Mouse (Mus musculus) intestine, embryonic 14.5 days (tissue): ENCODE measurements around the gene Tle3. TPM values are rescaled to one million over a fixed set of nuclear protein-coding genes. Genes with fewer than 3 reads are reported as not detected.

Source experiments
- ATAC-seq: fragments of 200-750 bp; cut with Nextera tagmentation; replicated peaks from 2 replicates; pipeline ENCODE4 v1.8.0; 2017; ENCODE audit warnings: low read depth, moderate number of reproducible peaks, moderate TSS enrichment, moderate library complexity; ENCODE audit not compliant: low FRiP score, low TSS enrichment
- DNase-seq: peaks from one replicate; pipeline ENCODE4 v3.0.0-alpha.2; 2018; ENCODE audit warnings: low spot score
- H3K27ac ChIP-seq: fragments of 300-500 bp; sonication (generic); 2 replicates; pipeline ENCODE4 v1.5.1; 2014; ENCODE audit warnings: low read depth, mild to moderate bottlenecking, control low read depth
- H3K27me3 ChIP-seq: fragments of 300-500 bp; sonication (generic); replicated peaks from 2 replicates; pipeline ENCODE4 v1.6.1; 2014; ENCODE audit warnings: low read length, control low read depth; ENCODE audit not compliant: control insufficient read depth, insufficient read depth
- H3K36me3 ChIP-seq: fragments of 300-500 bp; sonication (generic); 2 replicates; pipeline ENCODE4 v1.6.1; 2014; ENCODE audit warnings: low read length, control low read depth; ENCODE audit not compliant: control insufficient read depth, insufficient read depth
- H3K4me1 ChIP-seq: fragments of 300-500 bp; sonication (generic); replicated peaks from 2 replicates; pipeline ENCODE4 v1.6.1; 2014; ENCODE audit warnings: low read length, control low read depth, mixed read lengths; ENCODE audit not compliant: control insufficient read depth, insufficient read depth
- H3K4me2 ChIP-seq: fragments of 300-500 bp; sonication (generic); 2 replicates; pipeline ENCODE4 v1.6.1; 2014; ENCODE audit warnings: low read length
- H3K4me3 ChIP-seq: fragments of 300-500 bp; sonication (generic); 2 replicates; pipeline ENCODE4 v1.5.1; 2014; ENCODE audit warnings: low read depth, low read length, control low read depth, mixed read lengths
- H3K9ac ChIP-seq: fragments of 300-500 bp; sonication (generic); 2 replicates; pipeline ENCODE4 v1.6.1; 2014; ENCODE audit warnings: mild to moderate bottlenecking, low read length
- H3K9me3 ChIP-seq: fragments of 300-500 bp; sonication (generic); 2 replicates; pipeline ENCODE4 v1.6.1; 2016; ENCODE audit warnings: low read length, control low read depth; ENCODE audit not compliant: control insufficient read depth
- WGBS: fragments of 180-500 bp; shearing (Covaris S2); extraction: QIAGEN DNeasy Blood & Tissue Kit; methylation state at CpG from one replicate; pipeline ENCODE4 v1.1.7; 2014; 5-methylcytosine and 5-hydroxymethylcytosine counted together
- polyA plus RNA-seq: library from polyadenylated mRNA; unstranded; fragments of >200 nt; fragmentation: Nextera tagmentation; extraction: Ambion mirVana; gene quantifications from 2 replicates; pipeline ENCODE4 v1.2.1, GENCODE M21; 2014

The Tle3 gene
- polyA plus RNA-seq, 1 experiment from 2014 or later = 23.3 TPM

- ATAC-seq = no peak; the same call in 1 of the 2 replicates
Measured at GRCm38 (mm10) chr9:61434062-61434461, 61.9 kb downstream of the Tle3 start.

GRCm38 (mm10) chr9:61435191-61435989, 63.2 kb downstream of the Tle3 start:
- Histone ChIP-seq H3K27me3 (no peaks in the 10 kb centered on the region), H3K36me3 (no peaks in the 10 kb centered on the region), H3K4me2 (no peak overlapping the region), H3K9me3 (no peaks in the 10 kb centered on the region), H3K27ac (no peak overlapping the region), H3K4me3 (no peak overlapping the region), H3K4me1 (no peaks in the 10 kb centered on the region; the same call in 1 of the 2 replicates), H3K9ac (no peak overlapping the region)
- 33% methylated on average over 8 of the region's 8 CpGs for WGBS
- no peak for DNase-seq
- peak; percentile 70; the same call in 1 of the 2 replicates for ATAC-seq

More at GRCm38 (mm10) chr9:61434062-61434461, 61.9 kb downstream of the Tle3 start:
- no peak overlapping the region for H3K4me2 ChIP-seq
- DNase-seq = no peak
- H3K27me3 ChIP-seq = no peaks in the 10 kb centered on the region
- WGBS = 49% methylated on average over 11 of the region's 11 CpGs
- no peaks in the 10 kb centered on the region for H3K36me3 ChIP-seq
- H3K27ac ChIP-seq = no peak overlapping the region
- H3K9me3 ChIP-seq = no peaks in the 10 kb centered on the region
- H3K9ac ChIP-seq = no peak overlapping the region
- H3K4me3 ChIP-seq = no peak overlapping the region
- H3K4me1 ChIP-seq = no peaks in the 10 kb centered on the region; the same call in 1 of the 2 replicates

- no peaks in the 10 kb centered on the region for H3K9me3 ChIP-seq
- no peak for DNase-seq
- H3K9ac ChIP-seq = no peak overlapping the region
- no peak overlapping the region for H3K27ac ChIP-seq
- WGBS = 55% methylated on average over 2 of the region's 2 CpGs
- H3K4me1 ChIP-seq = no peaks in the 10 kb centered on the region; the same call in 1 of the 2 replicates
- H3K36me3 ChIP-seq = no peaks in the 10 kb centered on the region
- no peak for ATAC-seq
- H3K27me3 ChIP-seq = no peaks in the 10 kb centered on the region
- H3K4me2 ChIP-seq = no peak overlapping the region
- no peak overlapping the region for H3K4me3 ChIP-seq
Measured at GRCm38 (mm10) chr9:61436104-61436503, 63.9 kb downstream of the Tle3 start.

- H3K9me3 ChIP-seq = no peaks in the 10 kb centered on the region
- DNase-seq = no peak
- WGBS = 95% methylated on average over 6 of the region's 6 CpGs
Measured at GRCm38 (mm10) chr9:61436761-61437160, 64.6 kb downstream of the Tle3 start.

GRCm38 (mm10) chr9:61439092-61439491, 66.9 kb downstream of the Tle3 start:
- H3K4me3 ChIP-seq = no peak overlapping the region
- WGBS = 77% methylated on average over 6 of the region's 6 CpGs
- DNase-seq (no peak), ATAC-seq (no peak)
- H3K9me3 ChIP-seq = no peaks in the 10 kb centered on the region
- peaks cover 11% of the 10 kb centered on the region for H3K4me1 ChIP-seq
- H3K36me3 ChIP-seq = no peaks in the 10 kb centered on the region
- H3K27ac ChIP-seq = no peak overlapping the region
- H3K27me3 ChIP-seq = no peaks in the 10 kb centered on the region
- no peak overlapping the region for H3K4me2 ChIP-seq
- no peak overlapping the region for H3K9ac ChIP-seq

More at GRCm38 (mm10) chr9:61436761-61437160, 64.6 kb downstream of the Tle3 start:
- no peak overlapping the region for H3K27ac ChIP-seq
- no peaks in the 10 kb centered on the region for H3K27me3 ChIP-seq
- peaks cover 4% of the 10 kb centered on the region for H3K4me1 ChIP-seq
- no peak overlapping the region for H3K9ac ChIP-seq
- no peaks in the 10 kb centered on the region for H3K36me3 ChIP-seq
- H3K4me3 ChIP-seq = no peak overlapping the region
- no peak for ATAC-seq
- H3K4me2 ChIP-seq = no peak overlapping the region

- no peak overlapping the region for H3K27ac ChIP-seq
- no peaks in the 10 kb centered on the region for H3K36me3 ChIP-seq
- H3K9me3 ChIP-seq = no peaks in the 10 kb centered on the region
- no peak overlapping the region for H3K4me2 ChIP-seq
- 73% methylated on average over 2 of the region's 2 CpGs for WGBS
- no peaks in the 10 kb centered on the region for H3K27me3 ChIP-seq
- no peak overlapping the region for H3K4me3 ChIP-seq
- no peak overlapping the region for H3K9ac ChIP-seq
- no peak for DNase-seq
- H3K4me1 ChIP-seq = peaks cover 11% of the 10 kb centered on the region
- no peak for ATAC-seq
Measured at GRCm38 (mm10) chr9:61439979-61440378, 67.8 kb downstream of the Tle3 start.

- H3K27me3 ChIP-seq = no peaks in the 10 kb centered on the region
- no peaks in the 10 kb centered on the region for H3K9me3 ChIP-seq
- H3K4me1 ChIP-seq = peaks cover 11% of the 10 kb centered on the region; the same call in 1 of the 2 replicates
- no peaks in the 10 kb centered on the region for H3K36me3 ChIP-seq
- ATAC-seq (no peak), DNase-seq (no peak)
- no peak overlapping the region for H3K4me2 ChIP-seq
- no peak overlapping the region for H3K4me3 ChIP-seq
- H3K9ac ChIP-seq = no peak overlapping the region
- 44% methylated on average over 11 of the region's 11 CpGs for WGBS
- no peak overlapping the region for H3K27ac ChIP-seq
Measured at GRCm38 (mm10) chr9:61441206-61441913, 69.2 kb downstream of the Tle3 start.

GRCm38 (mm10) chr9:61442951-61443630, 70.9 kb downstream of the Tle3 start:
- Histone ChIP-seq H3K4me3 (no peak overlapping the region), H3K36me3 (no peaks in the 10 kb centered on the region), H3K9ac (no peak overlapping the region), H3K9me3 (no peaks in the 10 kb centered on the region), H3K27me3 (no peaks in the 10 kb centered on the region), H3K4me2 (no peak overlapping the region), H3K4me1 (peaks cover 11% of the 10 kb centered on the region; the same call in 1 of the 2 replicates), H3K27ac (no peak overlapping the region)
- ATAC-seq = no peak
- DNase-seq = no peak
- WGBS = 50% methylated on average over 5 of the region's 5 CpGs
